Mouse (Mus musculus) forebrain, embryonic 14.5 days (tissue): ENCODE measurements at regions not wholly inside any gene's neighbourhood (a gene's known extent, or its start where the extent isn't known, plus 50 kb on each side); places are given as distances from the start of the nearest gene placed in this dataset.
A peak's percentile ranks its signal among the peaks of the same experiment; 100 is the strongest.

Experiments used
- ATAC-seq: fragments of 200-750 bp; cut with Nextera tagmentation; 2 replicates; pipeline ENCODE4 v1.8.0; 2017; ENCODE audit warnings: mild to moderate bottlenecking, moderate library complexity
- DNase-seq: peaks from one replicate; pipeline ENCODE4 v3.0.0-alpha.2; 2015; ENCODE audit warnings: low spot score
- H3K27ac ChIP-seq: fragments of 300-500 bp; sonication (generic); 2 replicates; pipeline ENCODE4 v1.5.1; 2014; ENCODE audit warnings: low read depth, mild to moderate bottlenecking, control low read depth, low read length, moderate library complexity
- H3K27me3 ChIP-seq: fragments of 300-500 bp; sonication (generic); replicated peaks from 2 replicates; pipeline ENCODE4 v1.6.1; 2014; ENCODE audit warnings: low read length, control low read depth, mixed read lengths; ENCODE audit not compliant: control insufficient read depth, insufficient read depth
- H3K36me3 ChIP-seq: fragments of 300-500 bp; sonication (generic); 2 replicates; pipeline ENCODE4 v1.6.1; 2014; ENCODE audit warnings: low read length, control low read depth; ENCODE audit not compliant: control insufficient read depth, insufficient read depth
- H3K4me1 ChIP-seq: fragments of 300-500 bp; sonication (generic); 2 replicates; pipeline ENCODE4 v1.6.1; 2014; ENCODE audit warnings: antibody characterized with exemption, low read length, control low read depth; ENCODE audit not compliant: control insufficient read depth, insufficient read depth
- H3K4me2 ChIP-seq: fragments of 300-500 bp; sonication (generic); 2 replicates; pipeline ENCODE4 v1.6.1; 2014; ENCODE audit warnings: mild to moderate bottlenecking, control low read depth, low read length
- H3K4me3 ChIP-seq: fragments of 300-500 bp; sonication (generic); 2 replicates; pipeline ENCODE4 v1.5.1; 2014; ENCODE audit warnings: low read depth, low read length, control low read depth
- H3K9ac ChIP-seq: fragments of 300-500 bp; sonication (generic); 2 replicates; pipeline ENCODE4 v1.6.1; 2014; ENCODE audit warnings: mild to moderate bottlenecking, low read length, control low read depth, moderate library complexity
- H3K9me3 ChIP-seq: fragments of 300-500 bp; sonication (generic); replicated peaks from 2 replicates; pipeline ENCODE4 v1.6.1; 2016; ENCODE audit warnings: low read length, control low read depth, mixed read lengths; ENCODE audit not compliant: control insufficient read depth
- WGBS: fragments of 180-500 bp; shearing (Covaris S2); extraction: QIAGEN DNeasy Blood & Tissue Kit; methylation state at CpG from one replicate; pipeline ENCODE4 v1.1.7; 2014; 5-methylcytosine and 5-hydroxymethylcytosine counted together

DNA sequence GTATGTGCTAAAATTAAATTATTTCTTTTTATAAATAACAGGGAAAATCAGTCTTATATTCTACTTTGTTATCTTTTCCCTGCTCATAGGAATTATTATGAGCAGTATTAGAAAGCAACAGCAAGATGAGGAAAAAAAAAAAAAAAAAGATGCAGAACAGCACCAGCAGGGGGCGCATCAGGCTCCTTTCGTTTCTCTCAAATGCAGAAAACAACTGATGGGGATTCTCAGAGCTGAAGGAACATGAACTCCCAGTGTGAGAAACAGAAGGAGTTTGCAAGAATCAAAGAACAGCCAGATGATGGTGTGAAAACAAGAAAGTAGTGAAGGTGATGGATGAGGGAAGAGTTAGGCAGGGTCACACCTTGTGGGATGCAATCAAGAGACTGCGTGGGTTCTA lies 478.7 kb downstream of the Cenpc1 start:
- Histone ChIP-seq H3K4me1 (no peaks in the 10 kb centered on the region), H3K9ac (no peak overlapping the region), H3K9me3 (no peaks in the 10 kb centered on the region), H3K27me3 (no peaks in the 10 kb centered on the region), H3K4me3 (no peak overlapping the region), H3K36me3 (no peaks in the 10 kb centered on the region), H3K27ac (no peak overlapping the region), H3K4me2 (no peak overlapping the region)
- ATAC-seq (no peak), DNase-seq (peak; percentile 53)
- WGBS = 31% methylated on average over 3 of the region's 3 CpGs

DNA sequence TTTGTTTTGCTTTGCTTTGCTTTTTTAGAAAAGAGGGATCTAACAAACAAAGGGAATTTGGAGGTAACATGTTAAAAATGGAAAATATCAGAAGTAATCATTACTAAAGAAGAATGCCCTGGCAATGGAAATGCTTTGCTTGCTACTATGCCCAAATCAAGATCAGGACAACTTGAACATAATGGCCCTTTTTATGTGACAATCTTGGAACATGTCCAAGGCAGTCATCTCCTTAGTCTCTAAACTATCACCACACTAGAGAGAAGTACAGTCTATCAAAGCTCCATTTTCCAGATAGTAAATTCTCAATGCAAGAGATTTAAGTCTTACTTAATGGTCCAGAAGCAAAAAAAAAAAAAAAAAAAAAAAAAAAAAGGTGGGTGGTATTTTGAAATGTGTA lies 492.9 kb downstream of the Cenpc1 start:
- Histone ChIP-seq H3K9me3 (no peaks in the 10 kb centered on the region), H3K27ac (no peak overlapping the region), H3K9ac (no peak overlapping the region), H3K4me2 (no peak overlapping the region), H3K27me3 (no peaks in the 10 kb centered on the region), H3K4me1 (peaks cover 4% of the 10 kb centered on the region; the same call in 1 of the 2 replicates), H3K4me3 (no peak overlapping the region), H3K36me3 (no peaks in the 10 kb centered on the region)
- no peak for ATAC-seq
- DNase-seq = peak; percentile 51

DNA sequence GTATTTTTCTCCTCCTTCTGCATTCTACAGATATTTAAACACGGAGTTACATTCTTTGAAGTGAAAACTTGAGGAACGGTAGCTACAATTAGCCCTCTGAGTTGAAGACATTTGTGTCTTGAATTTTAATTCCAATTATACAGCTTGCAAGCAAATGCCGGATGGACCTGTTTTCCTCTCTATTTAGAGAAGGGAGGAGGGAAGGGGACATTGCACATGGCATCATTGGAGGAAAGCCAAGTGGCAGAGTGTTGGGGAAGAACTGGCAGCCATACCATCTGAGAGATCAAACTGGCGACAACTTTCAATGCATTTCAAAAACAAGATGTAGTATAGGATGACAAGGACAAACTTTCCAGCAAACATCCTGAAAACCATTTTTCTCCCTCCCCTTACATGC lies 493.4 kb downstream of the Cenpc1 start:
- ATAC-seq = peak; percentile 91
- H3K27ac ChIP-seq = peak overlapping the region; percentile 74
- H3K27me3 ChIP-seq = no peaks in the 10 kb centered on the region
- peaks cover 4% of the 10 kb centered on the region; the same call in 1 of the 2 replicates for H3K4me1 ChIP-seq
- H3K4me3 ChIP-seq = no peak overlapping the region
- H3K36me3 ChIP-seq = no peaks in the 10 kb centered on the region
- no peak overlapping the region; the same call in 1 of the 2 replicates for H3K4me2 ChIP-seq
- 14% methylated on average over 4 of the region's 4 CpGs for WGBS
- H3K9me3 ChIP-seq = no peaks in the 10 kb centered on the region
- peak; percentile 94 for DNase-seq
- H3K9ac ChIP-seq = no peak overlapping the region

DNA sequence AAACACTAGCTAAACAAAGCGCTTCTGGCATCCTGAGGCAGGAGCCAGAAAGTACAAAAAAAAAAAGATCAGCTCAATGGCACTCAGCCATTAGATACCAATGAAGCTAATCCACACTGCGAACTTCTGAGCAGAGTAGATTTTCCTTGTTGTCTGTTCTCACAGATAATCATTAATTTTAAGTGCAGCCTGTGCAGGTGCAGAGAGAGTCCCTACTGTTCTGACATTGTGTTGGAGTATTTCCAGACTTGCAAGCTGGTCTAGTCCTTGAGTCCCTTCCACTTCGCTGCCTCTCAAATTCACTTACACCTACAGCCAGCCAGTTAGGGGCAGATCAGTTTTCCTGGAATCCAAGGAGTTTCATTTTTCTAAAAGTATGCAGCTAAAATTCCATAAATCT lies 494.0 kb downstream of the Cenpc1 start:
- Histone ChIP-seq H3K36me3 (no peaks in the 10 kb centered on the region), H3K27me3 (no peaks in the 10 kb centered on the region), H3K9me3 (no peaks in the 10 kb centered on the region), H3K27ac (peak overlapping the region; percentile 74), H3K9ac (no peak overlapping the region), H3K4me1 (peaks cover 4% of the 10 kb centered on the region; the same call in 1 of the 2 replicates), H3K4me3 (no peak overlapping the region), H3K4me2 (no peak overlapping the region)
- peak; percentile 89 for ATAC-seq
- 33% methylated on average over 3 of the region's 3 CpGs for WGBS
- DNase-seq = peak; percentile 87

DNA sequence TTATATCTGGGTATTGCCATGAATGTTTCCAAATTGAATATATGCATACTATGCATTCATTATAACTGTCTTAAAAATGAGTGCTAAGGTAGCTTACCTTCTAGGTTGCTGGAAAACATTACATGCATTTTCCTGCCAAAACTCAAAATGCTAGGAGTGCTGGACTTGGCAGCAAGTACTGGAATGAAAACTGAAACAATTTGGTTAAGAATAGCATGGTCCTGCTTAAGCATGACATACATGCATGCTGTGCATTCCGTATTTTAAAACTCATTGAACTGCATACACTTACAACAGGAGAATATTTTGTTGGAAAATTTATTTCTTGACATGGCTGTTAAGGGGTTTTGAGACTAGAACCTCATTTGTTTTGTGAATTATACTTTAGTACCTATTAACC lies 529.1 kb downstream of the Cenpc1 start:
- 60% methylated on average over 1 of the region's 1 CpGs for WGBS
- DNase-seq = peak; percentile 18
- Histone ChIP-seq H3K27me3 (no peaks in the 10 kb centered on the region), H3K4me2 (no peak overlapping the region), H3K4me1 (no peaks in the 10 kb centered on the region), H3K36me3 (no peaks in the 10 kb centered on the region), H3K27ac (no peak overlapping the region), H3K9me3 (no peaks in the 10 kb centered on the region; the same call in 1 of the 2 replicates), H3K4me3 (no peak overlapping the region), H3K9ac (no peak overlapping the region)
- ATAC-seq = no peak

DNA sequence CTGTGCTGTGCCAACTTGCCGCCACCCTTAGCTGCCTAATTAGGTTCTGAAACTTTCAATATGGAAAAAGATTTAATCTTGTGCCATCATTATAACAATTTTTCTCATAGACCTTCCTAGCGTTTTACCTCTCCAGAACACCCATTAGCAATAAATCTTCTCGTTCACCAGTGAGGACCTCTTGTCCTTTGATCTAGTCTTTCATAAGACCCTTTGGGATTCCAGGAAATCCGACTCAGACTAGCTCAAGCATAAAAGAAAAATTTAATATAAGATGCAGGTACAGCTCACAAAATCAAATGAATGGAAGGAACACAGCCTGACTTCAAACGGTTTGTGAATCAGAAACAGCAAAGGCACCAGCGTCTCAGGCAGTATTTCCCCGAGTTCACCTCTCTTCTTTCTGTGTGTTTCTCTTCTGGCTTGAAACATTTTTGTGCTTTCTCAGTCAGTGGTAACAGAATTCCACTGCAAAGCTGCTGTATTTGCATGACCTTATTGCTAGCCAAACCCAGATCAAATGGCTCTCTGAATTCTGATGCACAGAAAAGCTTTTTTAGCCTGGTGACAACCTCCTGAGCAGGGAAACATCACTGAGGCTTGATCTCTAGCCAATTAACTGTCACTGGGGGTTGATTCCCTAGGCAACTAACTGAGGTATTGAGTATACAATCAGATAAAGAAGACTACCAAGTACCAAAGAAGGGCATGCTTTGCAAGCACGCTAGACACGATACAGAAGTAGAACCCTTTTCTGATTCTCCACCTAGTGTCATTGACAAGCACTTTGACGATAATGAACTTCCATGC lies 539.8 kb downstream of the Cenpc1 start:
- H3K4me2 ChIP-seq = no peak overlapping the region
- H3K9ac ChIP-seq = no peak overlapping the region
- H3K4me1 ChIP-seq = no peaks in the 10 kb centered on the region
- no peak overlapping the region for H3K4me3 ChIP-seq
- H3K27me3 ChIP-seq = no peaks in the 10 kb centered on the region
- no peak overlapping the region for H3K27ac ChIP-seq
- H3K9me3 ChIP-seq = no peaks in the 10 kb centered on the region
- 68% methylated on average over 10 of the region's 10 CpGs for WGBS
- DNase-seq (peak; percentile 51), ATAC-seq (no peak)
- H3K36me3 ChIP-seq = no peaks in the 10 kb centered on the region

DNA sequence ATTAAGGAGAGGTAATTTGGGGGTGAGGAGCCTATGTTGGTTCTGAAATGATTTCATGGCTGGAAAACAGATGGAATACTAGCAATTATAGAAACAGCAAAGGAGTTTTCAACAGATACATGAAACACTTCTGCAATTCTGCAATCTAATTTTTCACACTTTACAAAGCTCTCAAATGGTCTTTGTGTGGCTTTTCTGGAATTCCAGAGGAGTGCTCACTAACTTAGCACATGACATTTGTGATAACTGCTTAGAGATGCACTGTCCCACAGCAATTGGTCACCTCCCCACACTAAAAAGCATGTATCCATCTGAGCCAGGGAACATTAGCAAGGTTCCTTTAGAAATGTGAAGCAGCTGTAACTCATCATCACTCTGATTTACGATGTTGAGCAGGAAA lies 560.1 kb downstream of the Cenpc1 start:
- no peak for DNase-seq
- Histone ChIP-seq H3K27ac (no peak overlapping the region), H3K27me3 (no peaks in the 10 kb centered on the region), H3K36me3 (no peaks in the 10 kb centered on the region), H3K4me1 (no peaks in the 10 kb centered on the region), H3K4me2 (no peak overlapping the region), H3K9ac (no peak overlapping the region), H3K9me3 (no peaks in the 10 kb centered on the region), H3K4me3 (no peak overlapping the region)
- ATAC-seq = no peak
- 89% methylated on average over 1 of the region's 1 CpGs for WGBS

DNA sequence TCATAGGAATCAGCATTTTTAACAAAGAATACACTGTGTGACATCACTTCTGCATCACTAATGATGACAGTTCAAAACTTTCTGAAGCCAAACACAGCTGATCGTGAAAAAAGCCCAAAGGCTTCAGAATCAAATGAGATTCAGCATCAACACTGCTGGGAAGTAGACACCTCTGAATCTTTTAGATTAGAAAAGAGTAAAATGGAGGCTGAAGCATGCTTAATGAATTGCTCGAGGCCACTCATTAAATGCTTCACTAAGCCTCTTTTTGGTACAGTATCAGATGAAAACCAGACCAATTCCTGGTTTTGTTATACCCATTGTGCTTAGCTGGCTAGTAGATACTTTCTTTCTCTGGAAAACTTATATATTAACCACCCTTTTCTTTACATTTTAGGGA lies 568.1 kb downstream of the Cenpc1 start:
- Histone ChIP-seq H3K36me3 (no peaks in the 10 kb centered on the region), H3K4me2 (no peak overlapping the region), H3K9me3 (no peaks in the 10 kb centered on the region), H3K27me3 (no peaks in the 10 kb centered on the region), H3K4me1 (no peaks in the 10 kb centered on the region), H3K4me3 (no peak overlapping the region), H3K9ac (no peak overlapping the region), H3K27ac (no peak overlapping the region)
- 18% methylated on average over 2 of the region's 2 CpGs for WGBS
- peak; percentile 55 for DNase-seq
- 0 out of 2 replicates have a peak, but pooled peaks have one; percentile 42 for ATAC-seq

DNA sequence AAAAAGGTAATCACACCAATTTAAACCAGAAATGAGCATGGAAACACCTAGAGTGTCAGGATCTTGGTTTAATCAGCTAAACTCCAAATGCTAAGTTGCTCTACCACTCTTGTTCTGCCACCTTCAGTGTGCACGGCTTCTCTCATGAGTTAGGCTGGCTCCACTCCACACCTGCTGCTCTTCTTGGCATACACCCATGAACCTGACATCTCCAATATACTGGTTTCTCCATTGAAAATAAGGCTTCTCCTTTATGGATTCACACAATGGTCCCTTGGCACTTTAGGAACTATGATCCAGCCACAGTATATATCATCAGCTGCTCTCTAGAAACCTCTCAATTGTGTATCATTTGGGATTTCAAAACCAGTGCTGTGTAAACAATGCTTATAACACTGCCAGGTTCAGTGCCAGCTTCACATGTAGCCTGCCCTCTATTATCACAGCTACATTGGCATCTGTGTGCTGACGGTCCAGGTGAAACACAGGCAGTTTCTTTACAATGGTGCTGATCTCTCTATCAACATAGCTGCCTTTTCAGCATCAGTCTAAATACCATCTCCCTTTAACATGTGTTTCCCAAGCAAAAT lies 579.6 kb downstream of the Cenpc1 start:
- no peak overlapping the region for H3K4me3 ChIP-seq
- no peaks in the 10 kb centered on the region for H3K9me3 ChIP-seq
- peak overlapping the region; percentile 39; the same call in 1 of the 2 replicates for H3K27ac ChIP-seq
- no peak overlapping the region for H3K9ac ChIP-seq
- 46% methylated on average over 2 of the region's 2 CpGs for WGBS
- no peaks in the 10 kb centered on the region for H3K4me1 ChIP-seq
- no peak overlapping the region for H3K4me2 ChIP-seq
- no peaks in the 10 kb centered on the region for H3K27me3 ChIP-seq
- DNase-seq = peak; percentile 59
- ATAC-seq = peak; percentile 73; the same call in 1 of the 2 replicates
- no peaks in the 10 kb centered on the region for H3K36me3 ChIP-seq
